Mouse (Mus musculus) splenic B cell, adult 2 months (primary cell): ENCODE data around the gene Fam168b.
A peak's percentile ranks its signal among the peaks of the same experiment; 100 is the strongest.

ENCODE experiments used
- DNase-seq: peaks from one replicate; pipeline ENCODE4 v3.0.0-alpha.2; 2011; ENCODE audit warnings: low read depth, low spot score
- H3K27me3 ChIP-seq: 2 replicates; pipeline ENCODE4 v1.6.1; 2012; ENCODE audit warnings: mild to moderate bottlenecking, low read length, moderate library complexity, mixed read lengths; ENCODE audit not compliant: control insufficient read depth, poor library complexity, insufficient read depth, severe bottlenecking
- H3K36me3 ChIP-seq: 2 replicates; pipeline ENCODE4 v1.6.1; 2012; ENCODE audit warnings: mild to moderate bottlenecking, low read length, moderate library complexity, mixed read lengths; ENCODE audit not compliant: control insufficient read depth, poor library complexity, insufficient read depth, severe bottlenecking

Gene Fam168b

GRCm38 (mm10) chr1:34842887-34843618 lies at the start of gene Fam168b:
Gene Fam168b (minus strand): TSS chr1:34843065.
- Histone ChIP-seq H3K27me3 (no peaks in the 10 kb centered on the region), H3K36me3 (no peaks in the 10 kb centered on the region; the same call in 1 of the 2 replicates)
- DNase-seq: peak; percentile 91

- Histone ChIP-seq H3K36me3 (no peaks in the 10 kb centered on the region), H3K27me3 (no peaks in the 10 kb centered on the region)
- DNase-seq: no peak
These were observed 49.6 kb upstream of the Fam168b start for GRCm38 (mm10) chr1:34892466-34892865.

- Histone ChIP-seq H3K36me3 (no peaks in the 10 kb centered on the region), H3K27me3 (no peaks in the 10 kb centered on the region)
- peak; percentile 28 for DNase-seq
These were observed 48.9 kb upstream of the Fam168b start for GRCm38 (mm10) chr1:34891559-34892289.

DNA sequence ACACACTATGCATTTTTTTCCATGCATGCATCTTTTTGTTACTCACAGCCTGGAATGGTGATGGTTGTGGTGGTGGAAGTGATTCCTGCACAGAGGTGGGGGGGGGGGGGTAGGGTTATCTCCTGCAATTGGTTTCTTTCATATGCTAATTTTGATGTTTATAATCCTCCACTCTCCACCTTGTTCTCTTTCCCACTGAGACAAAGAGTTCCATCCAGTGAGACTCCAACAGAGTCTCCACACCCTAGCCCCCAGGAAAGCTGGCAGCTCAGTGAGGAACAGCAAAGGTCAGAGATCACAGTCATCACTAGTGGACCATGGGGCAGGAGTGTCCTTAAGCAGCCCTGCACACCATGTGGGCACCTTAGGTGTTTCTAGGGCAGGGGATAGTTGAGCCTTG lies 40.9 kb upstream of the Fam168b start:
- no peak for DNase-seq
- Histone ChIP-seq H3K36me3 (no peaks in the 10 kb centered on the region), H3K27me3 (no peaks in the 10 kb centered on the region; the same call in 1 of the 2 replicates)

DNA sequence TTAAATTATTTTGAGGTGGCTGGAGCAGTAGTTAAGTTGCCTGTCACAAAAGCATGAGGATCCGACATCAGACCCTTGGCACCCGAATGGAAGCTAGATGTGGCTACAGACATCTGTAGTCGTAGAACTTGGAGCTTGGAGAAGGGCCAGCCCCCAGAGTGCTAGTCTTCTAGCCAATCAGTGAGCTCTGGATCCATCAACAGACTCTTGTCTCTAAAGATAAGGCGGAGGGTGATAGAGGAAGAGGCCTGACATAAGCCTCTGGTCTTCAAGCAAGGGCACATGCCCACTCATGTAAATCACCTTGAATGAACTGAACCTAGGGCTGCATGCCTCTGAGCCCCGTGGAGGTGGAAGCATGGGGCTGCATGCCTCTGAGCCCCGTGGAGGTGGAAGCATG lies 36.7 kb upstream of the Fam168b start:
- no peaks in the 10 kb centered on the region; the same call in 1 of the 2 replicates for H3K27me3 ChIP-seq
- 0 out of 2 replicates have a peak, but pooled peaks cover 3% of the 10 kb centered on the region for H3K36me3 ChIP-seq
- DNase-seq: no peak

DNA sequence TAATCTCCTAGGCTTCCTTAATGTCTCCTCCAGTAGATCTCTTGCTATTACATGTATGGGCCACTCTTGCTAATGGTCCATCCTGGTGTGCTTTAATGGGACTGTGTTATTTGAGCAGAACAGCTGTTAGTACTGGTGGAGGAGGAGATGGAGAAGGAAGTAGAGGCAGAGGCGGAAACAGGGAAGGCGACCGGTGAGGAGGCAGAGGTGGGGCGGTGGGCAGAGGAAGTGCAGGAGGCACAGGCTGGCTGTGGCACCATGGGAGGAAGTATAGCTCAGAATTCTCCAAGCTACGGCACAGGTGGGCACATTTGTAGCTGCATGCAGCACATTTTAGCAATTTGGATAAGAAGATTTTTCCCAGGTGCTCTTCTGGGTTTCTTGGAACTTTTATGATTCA lies 30.7 kb upstream of the Fam168b start:
- DNase-seq: no peak
- peaks cover 3% of the 10 kb centered on the region; the same call in 1 of the 2 replicates for H3K36me3 ChIP-seq
- no peaks in the 10 kb centered on the region for H3K27me3 ChIP-seq

GRCm38 (mm10) chr1:34871170-34871569 lies 28.3 kb upstream of the Fam168b start:
- no peak for DNase-seq
- H3K36me3 ChIP-seq: peaks cover 5% of the 10 kb centered on the region
- no peaks in the 10 kb centered on the region for H3K27me3 ChIP-seq

DNA sequence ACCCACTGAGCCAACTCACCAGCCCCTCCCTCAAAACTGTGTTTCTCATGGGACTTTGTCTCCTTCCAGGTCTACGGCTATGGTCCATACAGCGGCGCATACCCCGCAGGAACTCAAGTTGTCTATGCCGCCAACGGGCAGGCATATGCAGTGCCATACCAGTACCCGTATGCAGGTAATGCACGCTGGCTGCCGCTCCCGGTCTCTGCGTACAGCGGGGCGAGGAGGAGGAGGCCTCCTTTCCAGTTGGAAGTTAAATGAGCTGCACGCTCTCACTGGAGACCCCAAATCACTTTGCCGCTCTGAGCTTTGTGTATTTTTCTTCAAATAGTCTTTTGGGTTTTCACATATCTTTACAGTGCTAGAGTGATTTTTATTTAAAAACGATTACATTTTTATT lies 26.4 kb upstream of the Fam168b start:
- H3K36me3 ChIP-seq: peaks cover 3% of the 10 kb centered on the region
- H3K27me3 ChIP-seq: no peaks in the 10 kb centered on the region
- no peak for DNase-seq

DNA sequence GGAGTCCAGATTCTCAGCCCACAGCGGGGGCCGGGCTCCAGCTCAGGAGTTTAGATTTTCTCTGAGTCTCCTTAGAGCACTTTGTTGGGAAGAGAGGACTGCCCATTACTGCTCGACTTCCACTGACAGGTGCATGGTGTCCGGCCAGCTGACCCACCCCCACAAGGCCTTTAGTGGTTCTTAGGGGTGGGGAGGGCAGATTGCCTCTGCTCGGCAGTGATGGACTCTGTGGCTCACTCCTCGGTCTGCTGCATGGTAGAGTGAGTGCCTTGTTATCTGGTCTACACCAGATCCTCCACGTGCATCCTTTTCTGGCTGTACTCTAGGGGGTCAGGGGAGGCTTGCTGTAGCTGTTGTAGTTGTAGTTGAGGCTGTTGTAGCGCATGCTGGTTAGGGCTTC lies 25.5 kb upstream of the Fam168b start:
- H3K36me3 ChIP-seq: peaks cover 4% of the 10 kb centered on the region
- no peak for DNase-seq

DNA sequence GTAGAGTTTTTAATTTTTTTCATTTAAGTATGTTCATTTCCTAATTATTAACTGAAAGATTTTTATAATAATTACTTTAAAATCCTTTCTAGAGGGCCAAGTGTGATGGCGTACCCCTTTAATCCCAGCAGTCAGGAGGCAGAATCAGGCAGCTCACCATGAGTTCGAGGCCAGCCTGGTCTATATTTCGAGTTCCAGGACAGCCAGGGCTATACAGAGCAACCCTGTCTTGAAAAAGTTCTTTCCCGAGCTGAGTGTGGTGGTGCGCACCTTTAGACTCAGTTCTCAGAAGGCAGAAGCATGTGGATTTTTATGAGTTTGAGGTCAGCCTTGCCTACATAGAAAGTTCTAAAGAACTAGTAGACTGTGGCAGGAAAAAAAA lies 24.7 kb upstream of the Fam168b start:
- Histone ChIP-seq H3K27me3 (no peaks in the 10 kb centered on the region), H3K36me3 (peaks cover 4% of the 10 kb centered on the region)
- DNase-seq: no peak

More for the DNA sequence above, 25.5 kb upstream of the Fam168b start:
- H3K27me3 ChIP-seq: no peaks in the 10 kb centered on the region

DNA sequence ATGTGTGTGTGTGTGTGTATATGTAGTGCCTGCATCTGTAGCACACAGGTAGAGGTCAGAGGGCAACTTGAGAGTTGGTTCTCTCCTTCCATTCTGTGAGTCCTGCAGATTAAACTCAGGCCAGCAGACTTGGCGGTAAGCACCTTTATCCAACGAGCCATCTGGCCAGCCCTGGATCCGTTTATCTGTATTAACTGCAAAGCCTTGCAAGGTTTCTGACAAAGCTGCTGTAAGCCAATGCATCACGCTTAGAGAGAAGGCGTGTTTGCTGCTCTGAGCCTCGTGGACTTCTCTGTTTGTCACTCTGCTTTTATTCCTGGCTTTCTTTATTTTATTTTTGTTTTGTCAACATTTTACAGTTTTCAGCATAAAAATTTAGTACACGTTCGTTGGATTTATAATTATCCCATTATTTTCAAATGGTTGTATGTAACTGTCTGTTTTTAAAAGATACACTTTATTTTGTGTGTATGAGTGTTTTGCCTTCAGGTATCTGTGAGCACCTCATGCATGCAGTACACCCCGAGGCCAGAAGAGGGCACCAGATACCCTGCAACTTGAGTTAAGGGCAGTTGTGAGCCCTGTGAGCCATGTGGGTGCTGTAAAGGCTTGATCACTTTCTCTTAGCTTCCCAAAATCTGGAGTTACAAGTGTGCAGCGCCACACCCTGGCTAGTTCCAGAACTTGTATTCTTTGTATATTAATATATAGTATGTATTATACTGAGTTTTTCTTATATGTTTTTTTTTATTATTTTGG lies 24.1 kb upstream of the Fam168b start:
- peaks cover 4% of the 10 kb centered on the region for H3K36me3 ChIP-seq
- DNase-seq: peak; percentile 96
- no peaks in the 10 kb centered on the region for H3K27me3 ChIP-seq

DNA sequence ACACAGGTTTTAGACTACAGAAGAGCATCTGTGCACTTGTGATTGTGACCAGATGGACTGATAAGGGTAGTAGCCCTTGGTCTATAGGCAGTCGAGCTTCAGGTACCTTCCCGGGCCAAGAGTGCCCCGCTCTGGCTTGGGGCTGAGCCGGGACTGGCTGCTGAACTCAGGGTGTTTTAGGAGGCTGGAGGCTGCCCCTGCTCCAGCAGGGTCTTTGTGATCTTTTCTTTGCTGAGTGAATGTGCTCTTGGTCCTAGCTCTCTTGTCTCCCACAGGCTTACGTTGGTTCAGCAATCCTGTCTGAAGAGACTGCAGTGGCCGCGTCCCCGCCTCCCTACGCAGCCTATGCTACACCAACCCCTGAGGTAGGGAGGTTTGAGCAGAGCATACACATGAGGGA lies 23.0 kb upstream of the Fam168b start:
- H3K36me3 ChIP-seq: peaks cover 6% of the 10 kb centered on the region
- DNase-seq: no peak
- H3K27me3 ChIP-seq: no peaks in the 10 kb centered on the region

- H3K36me3 ChIP-seq: peaks cover 6% of the 10 kb centered on the region
- no peaks in the 10 kb centered on the region for H3K27me3 ChIP-seq
- no peak for DNase-seq
These were observed 21.4 kb upstream of the Fam168b start for GRCm38 (mm10) chr1:34864243-34864642.

DNA sequence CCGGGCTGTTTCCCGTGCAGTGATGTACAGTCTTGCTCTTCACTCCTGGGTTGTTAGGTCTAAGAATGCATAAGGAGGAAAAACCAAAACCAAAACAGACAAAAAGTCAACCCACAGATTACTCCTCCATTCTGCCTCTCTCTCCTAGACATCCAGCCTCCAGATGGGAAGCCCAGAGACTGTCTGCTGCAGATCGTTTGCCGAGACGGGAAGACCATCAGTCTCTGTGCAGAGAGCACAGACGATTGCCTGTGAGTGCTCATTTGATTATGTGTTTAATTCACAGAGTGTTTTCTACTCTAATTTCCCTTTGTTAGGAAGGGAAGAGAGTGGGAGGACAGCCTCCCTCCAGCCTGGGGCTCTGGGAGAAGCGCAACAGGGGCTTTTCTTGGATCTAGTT lies 20.5 kb upstream of the Fam168b start:
- H3K36me3 ChIP-seq: peaks cover 6% of the 10 kb centered on the region
- DNase-seq: no peak
- no peaks in the 10 kb centered on the region for H3K27me3 ChIP-seq

DNA sequence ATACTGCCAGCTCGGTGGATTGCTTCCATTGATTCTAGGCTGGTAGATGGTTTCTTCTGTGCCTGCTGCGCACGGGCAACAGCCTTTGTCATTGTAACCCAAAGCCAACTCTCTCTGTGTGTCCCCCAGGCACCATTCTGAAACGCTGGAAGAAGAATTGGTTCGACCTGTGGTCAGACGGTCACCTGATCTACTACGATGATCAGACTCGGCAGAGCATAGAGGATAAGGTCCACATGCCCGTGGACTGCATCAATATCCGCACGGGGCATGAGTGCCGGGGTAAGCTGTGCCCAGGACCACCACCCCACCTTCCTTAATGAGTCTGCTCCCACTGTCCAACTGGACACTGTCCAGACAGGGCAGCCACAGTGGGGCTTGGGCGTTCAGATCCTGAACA lies 20.0 kb upstream of the Fam168b start:
- Histone ChIP-seq H3K27me3 (no peaks in the 10 kb centered on the region), H3K36me3 (peaks cover 6% of the 10 kb centered on the region)
- DNase-seq: no peak
